Mouse (Mus musculus) stomach, postnatal 0 days (tissue): ENCODE data around the gene Itgb7.

Experiments used
- CTCF ChIP-seq: IDR thresholded peaks from 2 replicates; pipeline ENCODE4 v1.5.1; 2016; ENCODE audit warnings: antibody characterized with exemption, low read depth, mild to moderate bottlenecking, moderate library complexity
- EP300 ChIP-seq: optimal IDR thresholded peaks from 2 replicates; pipeline ENCODE3; 2016; ENCODE audit warnings: antibody characterized with exemption

DNA sequence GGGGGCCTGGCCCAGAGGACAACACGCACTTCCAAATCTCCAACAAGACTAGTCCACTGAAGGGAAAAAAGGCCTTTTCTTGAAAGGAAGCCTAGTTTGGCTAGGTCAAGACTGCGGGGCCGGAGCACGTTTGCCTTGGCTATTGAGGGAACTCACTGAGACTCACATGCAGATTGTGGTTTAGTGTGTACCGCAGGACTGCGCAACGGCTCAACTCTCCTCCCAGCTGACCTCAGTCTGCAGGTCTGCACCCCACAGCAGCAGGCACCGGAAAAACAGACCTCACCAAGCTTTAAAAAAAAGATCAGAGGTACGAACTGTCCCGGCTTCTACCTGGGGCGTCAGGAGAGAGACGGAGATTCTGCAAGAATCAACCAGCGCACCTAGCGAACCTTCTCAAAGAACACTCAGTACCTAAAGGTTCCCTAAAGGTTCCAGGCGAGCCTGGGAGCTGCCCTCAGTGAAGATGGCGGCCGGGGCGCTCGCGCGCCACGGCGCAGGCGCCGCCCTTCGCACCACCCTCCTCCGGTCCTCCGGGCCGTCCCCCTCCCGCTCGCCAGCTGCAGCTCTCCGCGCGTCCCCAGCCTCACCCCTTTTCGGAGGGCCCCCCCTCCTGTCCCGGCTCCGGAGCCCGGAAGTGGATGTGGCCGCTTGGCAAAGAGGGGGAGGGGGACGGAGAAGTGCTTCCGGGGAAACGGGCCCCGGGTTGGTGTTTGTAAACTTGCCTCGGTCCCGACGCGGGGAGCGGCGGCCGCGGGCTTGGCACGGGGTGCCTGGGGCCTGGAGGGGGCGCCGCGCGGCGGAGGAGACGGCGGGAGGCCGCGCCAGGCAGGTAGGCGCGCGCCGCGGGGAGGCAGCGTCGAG, 28.5 kb downstream of the Itgb7 start, which contains the start of gene Zfp740:
- TF ChIP-seq CTCF (0 out of 2 replicates have a peak, but pooled peaks have one; percentile 8), EP300 (no peak)
